In genomic region chrX:133673796-133674195, GRCm38 (mm10) we compare ENCODE assay signal across 15 mouse cellular contexts.
"Had no signal": no experiment of that assay in that cellular context is flagged by ENCODE, and none has a peak within 500 bp of the region (broad histone marks: within the 10 kb centered on the region; RNA-seq: fewer than 3 reads in every experiment).

No protein-coding gene starts in this region.

- H3K4me3 ChIP-seq: neural tube, embryonic 12.5 days; neural tube, embryonic 13.5 days; neural tube, embryonic 15.5 days; stomach, embryonic 15.5 days had no signal

- H3K4me2 ChIP-seq: neural tube, embryonic 12.5 days; neural tube, embryonic 13.5 days; neural tube, embryonic 15.5 days; stomach, embryonic 15.5 days had no signal

- H3K36me3 ChIP-seq: neural tube, embryonic 12.5 days; neural tube, embryonic 13.5 days; neural tube, embryonic 15.5 days; stomach, embryonic 15.5 days had no signal

- DNase-seq: retina, postnatal 1 day; right cerebral cortex, adult 18-20 months; right cerebral cortex, postnatal 14 days; right cerebral cortex, postnatal 4 days; spleen, adult 18-20 months; thymus, adult 18-20 months; thymus, adult 2 months; thymus, postnatal 14 days; thymus, postnatal 25 days; thymus, postnatal 36 days; thymus, postnatal 4 days had no signal

- H3K27me3 ChIP-seq: neural tube, embryonic 12.5 days; neural tube, embryonic 13.5 days; stomach, embryonic 15.5 days had no signal
